Mouse (Mus musculus) c-Kit-positive CD71-positive TER-119-positive erythroid progenitor cells, embryonic 14.5 days (primary cell): ENCODE measurements around the gene Ndufv2.
"Not testable (repeated sequence)": the region's sequence is repeated elsewhere in the genome, so short reads cannot be mapped to it uniquely, and the experiment has no call there.

ENCODE experiments used
- DNase-seq: peaks from one replicate; pipeline ENCODE4 v3.0.0-alpha.2; 2013; ENCODE audit warnings: low spot score

The Ndufv2 gene

GRCm38 (mm10) chr17:66085038-66085437, 16.3 kb downstream of the Ndufv2 start:
- DNase-seq, result no peak

DNA sequence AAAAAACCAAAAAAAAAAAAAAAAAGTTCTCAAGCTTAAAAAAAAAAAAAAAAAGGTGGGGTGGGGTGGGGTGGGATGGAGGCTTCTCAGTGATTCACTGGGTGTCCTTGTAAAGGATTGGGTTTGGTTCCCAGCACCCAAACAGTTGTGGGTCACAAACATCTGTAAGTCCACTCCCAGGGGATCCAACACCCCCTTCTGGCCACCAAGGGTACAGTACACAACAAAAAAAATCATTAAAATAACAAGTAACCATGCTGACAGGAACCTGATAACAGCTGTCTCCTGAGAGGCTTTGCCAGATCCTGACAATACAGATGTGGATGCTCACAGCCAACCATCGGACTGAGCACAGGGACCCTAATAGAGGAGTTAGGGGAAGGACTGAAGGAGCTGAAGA, 16.9 kb downstream of the Ndufv2 start:
- DNase-seq, result no peak

- peak; percentile 15 for DNase-seq
Measured at GRCm38 (mm10) chr17:66077437-66077850, 23.9 kb downstream of the Ndufv2 start.

- DNase-seq, result peak; percentile 90
Measured at GRCm38 (mm10) chr17:66076934-66077333, 24.4 kb downstream of the Ndufv2 start, which contains the start of gene Ankrd12. Gene Ankrd12 (minus strand): TSS chr17:66077089.

DNA sequence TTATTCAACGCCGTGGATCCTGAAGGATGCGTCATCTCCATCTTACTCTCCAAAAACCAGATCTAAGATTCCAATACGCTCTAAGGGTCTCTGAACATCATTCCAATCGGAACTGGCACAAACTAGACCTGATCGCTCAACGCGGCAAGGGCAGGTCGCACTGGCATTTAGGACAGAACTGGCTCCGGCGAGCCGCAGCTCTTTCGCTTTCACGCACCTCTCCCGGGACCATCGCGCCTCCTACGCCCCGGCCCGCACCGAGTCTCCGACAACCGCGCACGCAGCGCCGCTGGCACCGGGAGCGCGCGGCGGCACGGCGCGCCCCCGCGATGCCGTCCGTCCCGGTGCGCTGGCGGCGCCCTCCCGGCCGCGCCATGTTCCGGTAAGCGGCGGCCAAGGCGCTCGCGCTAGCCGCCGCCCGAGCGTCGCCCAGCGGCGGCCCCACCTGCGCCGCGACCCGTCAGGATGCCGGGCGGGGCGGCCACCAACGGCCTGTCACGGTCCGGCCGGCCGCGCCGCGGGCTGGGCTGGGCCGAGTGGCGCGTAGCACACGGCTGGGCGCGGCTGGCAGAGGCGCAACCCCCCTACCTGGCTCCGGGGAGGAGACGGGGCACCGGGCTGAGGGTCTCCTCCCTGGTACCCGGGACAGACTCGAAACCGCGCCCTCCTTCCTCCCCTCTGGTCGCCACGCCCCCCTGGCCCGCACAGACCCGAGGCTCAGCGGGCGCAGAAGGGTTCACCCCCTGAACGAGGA, 25.0 kb downstream of the Ndufv2 start:
- DNase-seq, result peak; percentile 24

DNA sequence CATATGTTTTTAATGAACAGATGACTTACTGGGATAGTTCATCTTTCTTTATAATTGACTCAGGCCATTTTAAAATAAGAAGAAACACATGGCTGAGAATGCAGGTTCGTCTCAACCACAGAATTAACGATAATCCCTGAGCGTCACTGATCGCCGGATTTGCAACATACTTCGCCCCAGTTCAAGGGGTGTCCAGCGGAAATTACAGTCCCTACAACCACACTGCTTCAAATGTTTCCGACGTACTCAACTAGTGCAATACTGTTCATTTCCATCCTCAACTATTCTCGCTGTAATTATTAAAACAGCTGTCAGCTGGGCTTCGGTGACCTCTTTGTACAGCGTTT, 25.6 kb downstream of the Ndufv2 start:
- peak; percentile 26 for DNase-seq

DNA sequence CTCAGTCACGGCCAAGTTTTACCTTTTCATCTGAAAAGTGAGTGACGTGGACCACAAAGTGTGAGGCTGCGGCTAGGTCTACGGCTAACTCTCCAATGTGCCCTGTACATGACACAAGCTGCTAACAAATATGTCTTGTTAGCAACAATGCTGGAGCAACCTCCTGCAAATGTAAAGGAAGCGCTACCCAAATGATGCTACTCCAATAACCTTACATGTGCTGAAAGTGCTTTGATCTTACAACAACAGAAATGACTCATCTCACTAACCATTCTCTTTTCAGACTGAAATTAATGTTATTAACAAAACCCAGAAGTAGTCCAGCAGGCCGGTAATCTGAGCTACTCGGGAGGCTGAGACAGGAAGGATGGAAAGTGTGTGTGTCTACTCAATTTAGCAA, 27.4 kb downstream of the Ndufv2 start:
- no peak for DNase-seq

DNA sequence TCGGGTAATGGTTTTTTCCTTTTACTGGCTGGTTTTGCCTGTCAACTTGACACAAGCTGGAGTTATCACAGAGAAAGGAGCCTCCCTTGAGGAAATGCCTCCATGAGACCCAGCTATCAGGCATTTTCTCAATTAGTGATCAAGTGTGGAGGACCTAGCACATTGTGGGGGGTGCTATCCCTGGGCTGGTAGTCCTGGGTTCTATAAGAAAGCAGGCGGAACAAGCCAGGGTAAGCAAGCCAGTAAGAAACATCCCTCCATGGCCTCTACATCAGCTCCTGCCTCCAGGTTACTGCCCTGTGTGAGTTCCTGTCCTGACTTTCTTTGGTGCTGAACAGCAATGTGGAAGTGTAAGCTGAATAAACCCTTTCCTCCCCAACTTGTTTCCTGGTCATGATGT, 32.3 kb downstream of the Ndufv2 start:
- DNase-seq, result not testable (repeated sequence)

DNA sequence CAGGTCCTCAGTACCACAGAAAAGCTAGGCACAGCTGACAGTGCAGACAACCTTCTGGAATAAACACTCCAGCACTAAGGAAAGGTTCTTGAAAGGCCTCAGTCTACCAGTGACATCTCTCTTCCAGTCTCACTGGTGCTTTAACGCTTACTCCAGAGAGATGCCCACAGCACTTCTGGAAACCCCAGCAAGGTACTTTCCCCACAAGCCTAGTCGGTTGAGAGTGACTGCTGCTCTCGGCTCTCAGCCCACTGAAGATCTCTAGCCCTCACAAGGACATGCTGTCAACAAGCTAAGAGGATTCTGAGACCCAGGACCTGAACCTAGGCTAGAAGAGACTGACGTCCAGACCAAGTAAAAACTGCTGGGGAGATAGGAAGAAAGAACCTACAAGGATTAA, 36.2 kb downstream of the Ndufv2 start:
- DNase-seq, result no peak

DNA sequence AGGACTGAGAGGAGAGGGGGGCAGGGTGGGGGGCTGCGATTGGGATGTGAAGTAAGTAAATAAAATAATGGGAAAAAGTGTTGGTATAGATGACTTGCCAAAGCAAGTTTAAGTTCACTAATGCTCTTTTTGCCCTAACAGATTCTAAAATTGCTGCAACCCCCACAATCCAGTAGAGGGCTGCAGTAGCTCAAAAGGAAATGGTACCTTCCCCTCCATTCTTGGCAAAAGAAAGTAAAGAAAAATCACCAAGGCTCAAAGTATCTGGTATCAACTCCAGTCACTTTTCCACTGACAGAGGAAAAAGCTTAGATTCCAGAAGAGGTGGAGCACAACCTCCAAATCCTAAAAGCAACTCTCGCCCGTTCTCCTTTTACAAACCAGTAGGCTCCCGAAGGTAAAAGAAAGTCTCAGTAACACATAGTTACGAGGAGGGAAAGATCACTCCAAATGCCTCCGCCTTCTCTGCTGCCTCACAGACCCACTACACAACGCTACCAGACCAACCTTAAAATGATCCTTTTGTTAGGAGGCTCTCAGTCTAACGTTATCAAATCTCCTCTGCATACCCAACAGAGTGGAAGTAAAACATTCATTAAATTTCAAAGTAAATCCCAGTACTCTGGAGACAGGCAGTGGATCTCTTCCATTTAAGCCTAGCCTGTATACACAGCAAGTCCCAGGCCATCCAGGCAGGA, 40.0 kb downstream of the Ndufv2 start:
- DNase-seq, result no peak

- DNase-seq, result no peak
Measured at GRCm38 (mm10) chr17:66058160-66058559, 43.2 kb downstream of the Ndufv2 start.

DNA sequence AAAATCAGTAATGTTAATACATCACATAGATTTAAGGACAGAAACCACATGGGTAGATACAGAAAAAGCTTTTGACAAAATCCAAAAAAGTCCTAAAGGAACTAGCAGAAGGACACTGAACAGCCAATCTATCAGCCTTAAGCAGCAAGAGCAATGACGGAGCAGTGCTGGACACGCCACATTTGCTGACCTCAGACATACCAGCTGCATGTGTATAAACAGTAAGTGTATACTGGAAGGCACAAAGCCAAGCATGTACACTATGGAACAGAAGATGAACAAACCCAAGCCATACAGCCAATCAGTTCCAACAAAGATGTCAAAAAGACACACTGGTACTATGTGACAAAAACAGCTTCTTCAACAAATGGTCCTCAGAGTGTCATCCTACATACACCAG, 44.2 kb downstream of the Ndufv2 start:
- no peak for DNase-seq

DNA sequence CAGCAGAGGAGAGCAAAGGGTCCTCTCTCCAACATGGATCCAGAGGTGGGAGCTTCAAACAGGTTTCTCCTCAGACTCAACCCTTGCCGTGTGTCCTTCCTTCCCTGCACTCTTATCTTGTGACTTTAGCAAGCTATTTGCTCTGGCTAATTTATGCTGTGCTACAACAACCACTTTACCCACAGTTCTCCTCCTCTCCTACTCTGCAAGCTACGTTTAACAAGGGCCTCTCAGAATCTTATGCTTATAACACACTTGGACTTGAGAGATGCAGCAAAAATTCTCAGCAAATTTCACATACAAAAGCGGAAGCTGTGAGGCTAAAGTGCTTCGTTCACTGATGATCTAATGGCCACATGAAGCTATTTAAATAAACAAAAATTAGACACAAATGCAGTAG, 48.0 kb downstream of the Ndufv2 start:
- no peak for DNase-seq

GRCm38 (mm10) chr17:66048795-66049194, 52.6 kb downstream of the Ndufv2 start:
- DNase-seq, result no peak

DNA sequence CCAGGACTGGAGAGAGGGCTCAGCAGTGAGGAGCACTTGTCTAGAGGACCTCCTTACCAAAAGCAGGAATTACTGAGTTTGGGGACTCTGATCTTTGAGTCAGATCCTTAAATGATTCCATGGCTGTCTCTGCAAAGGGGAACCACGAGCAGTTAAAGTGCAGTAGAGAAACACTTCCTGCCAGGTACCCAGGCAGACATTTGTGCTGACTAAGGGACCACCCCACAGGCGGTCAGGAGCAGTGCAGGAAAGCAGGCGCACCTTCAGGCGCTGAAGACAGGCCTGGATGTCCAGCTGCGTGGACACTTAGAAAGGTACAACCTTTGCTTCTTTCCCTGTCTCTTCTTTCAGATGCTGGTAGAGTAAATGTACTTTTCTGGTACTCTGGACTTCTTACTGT, 53.2 kb downstream of the Ndufv2 start:
- no peak for DNase-seq

DNA sequence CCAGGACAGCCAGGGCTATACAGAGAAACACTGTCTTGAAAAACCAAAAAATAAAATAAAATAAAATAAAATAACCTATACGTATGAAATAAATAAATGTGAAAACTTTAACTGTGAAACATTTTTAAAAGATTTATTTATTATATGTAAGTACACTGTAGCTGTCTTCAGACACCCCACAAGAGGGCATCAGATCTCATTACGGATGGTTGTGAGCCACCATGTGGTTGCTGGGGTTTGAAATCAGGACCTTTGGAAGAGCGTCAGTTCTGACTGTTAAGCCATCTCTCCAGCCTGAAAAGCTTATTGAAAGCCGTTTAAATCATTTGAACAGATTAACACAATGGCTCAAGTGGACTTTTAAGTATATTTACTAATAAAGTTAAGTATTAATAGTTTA, 57.7 kb downstream of the Ndufv2 start:
- DNase-seq, result not testable (repeated sequence)

DNA sequence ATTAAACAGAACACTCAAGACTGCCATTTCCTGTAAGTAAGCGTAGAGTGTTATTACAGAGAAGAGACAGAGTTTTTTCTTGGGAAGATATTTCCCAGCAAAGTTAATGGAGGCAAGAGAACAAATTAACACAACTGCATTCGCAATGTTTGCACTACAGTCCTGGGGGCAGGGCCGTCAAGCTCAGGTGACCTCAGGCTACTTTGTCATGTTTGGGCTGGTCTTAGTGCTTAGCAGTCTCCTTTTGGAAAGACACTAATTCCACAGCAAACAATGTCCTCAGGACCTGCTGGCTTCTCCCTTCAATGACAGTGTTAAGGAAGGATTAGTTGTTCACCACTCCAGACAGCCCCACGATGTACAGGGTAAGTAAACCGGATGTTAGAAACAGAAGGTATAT, 60.3 kb downstream of the Ndufv2 start:
- DNase-seq, result no peak

- DNase-seq, result no peak
Measured at GRCm38 (mm10) chr17:66033239-66033638, 68.1 kb downstream of the Ndufv2 start.

DNA sequence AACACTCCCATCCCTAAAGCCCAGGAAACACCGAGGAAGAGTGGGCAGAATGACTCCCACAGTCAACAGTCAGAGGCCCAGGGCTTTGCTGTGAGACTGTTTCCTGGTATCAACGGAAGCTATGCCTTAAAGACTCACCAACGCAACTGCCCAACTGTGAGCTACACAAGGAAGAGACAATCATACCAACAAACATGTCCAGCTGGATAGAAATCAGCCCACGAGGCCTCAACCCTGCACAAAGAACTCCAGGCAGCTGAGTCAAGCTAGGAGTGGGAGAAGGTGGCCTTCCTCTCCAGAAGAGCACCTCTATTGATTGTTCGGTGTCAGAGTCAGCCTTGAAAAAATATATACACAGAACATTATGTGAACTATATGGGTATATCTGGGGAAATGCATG, 69.4 kb downstream of the Ndufv2 start:
- DNase-seq, result no peak
